Mouse (Mus musculus): Measurements from ENCODE around the gene Traf3ip1.

Traf3ip1 gene

DNA sequence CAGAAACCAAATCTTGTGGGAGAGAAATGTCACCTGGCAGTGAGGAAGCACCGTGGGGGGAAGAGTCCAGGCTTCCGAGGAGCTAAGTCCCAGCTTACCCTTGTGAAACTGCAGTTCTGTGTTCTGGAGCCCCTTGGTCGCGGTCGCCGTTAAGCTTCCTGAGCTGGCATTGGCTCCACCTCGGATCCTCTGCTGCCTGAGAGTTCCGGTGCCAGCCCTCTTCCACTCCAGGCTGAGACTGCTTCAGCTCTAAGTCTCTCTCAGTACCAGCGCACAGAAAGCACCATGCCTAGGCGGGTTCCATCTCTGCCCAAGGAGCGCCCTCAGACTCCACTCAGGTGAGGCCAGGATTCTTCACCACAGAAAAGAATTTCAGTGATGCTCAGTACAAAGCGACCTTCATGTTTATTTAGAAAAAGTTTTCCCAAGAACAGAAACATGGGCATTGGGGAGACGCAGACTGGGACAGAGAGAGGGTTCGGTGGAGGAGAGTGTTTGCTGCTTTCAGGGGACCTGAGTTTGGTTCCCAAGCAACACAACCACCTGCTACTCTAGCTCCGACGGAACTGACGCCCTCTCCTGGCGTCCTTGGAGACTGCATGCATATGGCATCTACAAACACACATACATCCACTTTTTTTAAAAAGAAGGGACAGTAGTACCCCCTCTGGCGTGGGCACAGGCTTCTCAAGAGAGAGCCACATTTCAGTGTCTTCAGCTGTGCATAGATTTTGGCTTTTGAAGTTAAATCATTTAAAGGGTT is 39.7 kb downstream of the Traf3ip1 start:
- no peak for DNase-seq (ENCODE audit: low spot score)

DNA sequence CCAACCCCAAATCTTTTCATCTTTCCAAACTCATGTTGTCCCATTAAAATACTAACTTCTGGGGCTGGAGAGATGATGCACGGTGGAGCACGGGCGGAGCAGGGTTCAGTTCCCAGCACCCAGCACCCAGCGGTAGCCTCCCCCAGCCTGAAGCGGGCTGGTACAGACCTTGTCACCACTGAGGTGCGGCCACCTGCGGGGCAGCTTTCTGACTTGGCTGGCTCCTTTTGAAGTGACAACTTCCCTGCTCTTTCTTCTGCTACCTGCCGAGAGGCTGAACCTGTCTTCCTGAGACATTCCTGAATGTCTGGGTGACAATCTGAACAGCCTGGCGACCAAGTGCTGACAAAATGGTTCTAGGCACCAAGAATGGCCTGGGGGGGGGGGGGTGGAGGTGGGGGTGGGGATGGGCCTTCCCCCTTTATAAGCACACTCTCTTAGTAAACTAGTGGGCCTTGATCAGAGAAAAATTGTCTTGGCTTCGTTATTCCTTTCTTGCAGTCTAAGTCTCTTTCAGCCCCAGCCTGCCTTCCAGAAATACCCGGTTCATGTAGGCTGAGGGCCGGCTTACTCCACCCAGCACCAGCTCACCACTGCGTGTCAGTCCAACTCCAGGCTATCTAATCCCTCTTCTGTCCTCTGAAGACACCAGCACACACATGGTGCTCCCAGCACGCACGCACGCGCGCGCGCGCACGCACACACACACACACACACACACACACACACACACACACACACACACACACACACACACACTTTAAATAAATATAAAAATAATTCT is 43.5 kb downstream of the Traf3ip1 start:
- no peak for DNase-seq (ENCODE audit: low spot score)

DNA sequence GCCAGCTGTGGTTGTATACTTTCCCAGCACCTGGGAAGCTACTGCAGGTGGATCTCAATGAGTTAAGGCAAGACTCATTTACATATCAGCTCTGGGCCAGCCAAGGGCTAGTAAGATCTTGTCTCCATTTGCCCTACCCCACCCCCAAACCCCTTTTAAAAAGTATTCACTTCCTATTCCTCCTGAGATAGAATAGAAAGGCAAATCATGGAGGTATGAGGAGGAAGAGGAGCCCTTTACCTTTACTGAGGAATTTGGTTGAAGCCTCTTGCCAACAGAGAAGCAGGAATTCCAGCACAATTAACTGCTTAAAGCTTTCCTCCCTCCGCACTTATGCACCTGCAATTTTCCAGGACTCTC is 44.1 kb downstream of the Traf3ip1 start:
- no peak for DNase-seq (ENCODE audit: low spot score)

DNA sequence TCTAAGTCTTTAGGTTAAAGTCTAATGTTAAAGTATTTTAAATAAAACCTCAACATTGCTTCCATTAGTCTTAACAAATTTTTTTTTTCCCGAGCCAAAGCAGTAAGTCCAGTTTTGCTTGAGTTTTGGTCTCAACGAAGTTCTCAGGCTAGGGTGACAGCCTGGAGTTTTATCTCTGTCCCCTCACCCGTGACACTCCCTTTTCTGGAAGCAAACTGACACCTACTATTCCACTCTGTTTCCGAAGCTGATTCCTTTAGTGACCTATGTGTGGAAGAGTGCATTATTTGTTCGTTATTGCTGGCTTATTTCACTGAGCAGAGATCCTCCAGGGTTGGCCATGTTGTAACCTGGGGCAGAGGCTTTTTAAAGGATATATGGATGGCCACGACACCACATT is 44.8 kb downstream of the Traf3ip1 start:
- no peak for DNase-seq (ENCODE audit: low spot score)

- DNase-seq (ENCODE audit: low spot score) = no peak
These were observed 45.3 kb downstream of the Traf3ip1 start for GRCm38 (mm10) chr1:91539704-91540270.

DNA sequence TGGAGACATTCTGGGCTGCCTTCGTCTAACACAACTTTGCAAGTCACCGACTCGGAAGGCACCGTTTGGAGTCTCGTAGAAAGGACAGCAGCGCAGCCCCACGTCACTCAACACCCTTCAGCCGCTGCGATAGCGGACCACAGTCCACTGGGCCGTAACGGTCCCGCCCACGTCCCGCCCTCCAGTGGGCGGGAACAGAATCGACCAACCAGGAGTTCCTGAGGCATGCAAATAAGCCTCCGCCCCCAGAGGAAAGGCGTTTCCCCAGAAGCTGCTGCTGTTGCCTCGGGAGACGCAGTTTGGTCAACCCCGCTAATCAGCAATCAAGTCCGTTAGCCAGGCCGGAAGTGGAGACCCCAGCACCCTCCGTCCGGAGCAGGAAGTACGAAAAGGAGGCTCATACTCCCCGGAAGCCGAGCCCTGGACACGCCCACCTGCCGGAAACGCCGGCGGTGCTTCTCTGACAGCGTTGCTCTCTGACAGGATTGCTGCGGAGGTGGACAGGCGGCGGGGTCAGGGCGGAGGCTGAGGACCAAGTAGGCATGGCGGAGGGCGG is 45.9 kb downstream of the Traf3ip1 start, which contains the start of gene Asb1:
Asb1 (plus strand) TSS at position 274 of the 556 bp plus-strand sequence.
- peak; percentile 99 for DNase-seq (ENCODE audit: low spot score)

GRCm38 (mm10) chr1:91541042-91541592 is 46.7 kb downstream of the Traf3ip1 start:
- DNase-seq (ENCODE audit: low spot score) = no peak

DNA sequence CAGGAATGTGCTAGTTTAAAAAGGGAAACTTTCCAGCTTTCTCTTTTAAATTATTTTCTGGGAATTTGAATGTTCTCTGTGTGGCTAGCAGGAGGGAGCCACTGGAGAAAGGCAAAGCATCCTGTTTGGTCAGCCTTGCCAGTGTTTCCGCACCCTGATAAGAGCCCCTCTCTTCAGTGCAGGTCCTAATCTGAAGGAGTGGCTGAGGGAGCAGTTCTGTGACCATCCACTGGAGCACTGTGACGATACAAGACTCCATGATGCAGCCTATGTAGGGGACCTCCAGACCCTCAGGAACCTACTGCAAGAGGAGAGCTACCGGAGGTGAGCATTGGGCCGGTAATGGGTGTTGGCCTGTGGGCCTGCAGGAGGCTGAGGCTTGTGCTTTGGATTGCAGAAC is 49.5 kb downstream of the Traf3ip1 start:
- no peak for DNase-seq (ENCODE audit: low spot score)

GRCm38 (mm10) chr1:91545226-91545625 is 50.8 kb downstream of the Traf3ip1 start:
- no peak for DNase-seq (ENCODE audit: low spot score)

DNA sequence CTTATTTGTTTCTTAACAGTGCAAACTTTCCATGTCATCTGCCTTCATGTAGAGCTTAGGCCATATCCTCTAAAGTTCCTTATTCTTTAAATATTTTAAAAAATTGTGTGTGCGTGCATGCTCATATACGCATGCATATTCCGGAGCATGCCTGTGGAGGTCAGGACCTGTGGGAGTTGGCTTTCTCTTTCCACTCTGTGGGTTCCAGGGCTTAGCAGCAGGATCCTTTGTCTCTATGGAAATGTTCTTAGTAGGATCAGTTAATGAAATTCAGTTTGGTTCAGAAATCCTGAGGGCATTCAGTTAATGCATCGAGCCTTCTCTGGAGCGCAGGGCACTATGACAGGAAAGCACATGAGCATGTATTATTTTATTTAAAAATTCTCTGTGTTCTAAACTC is 53.1 kb downstream of the Traf3ip1 start:
- peak; percentile 43 for DNase-seq (ENCODE audit: low spot score)

- DNase-seq (ENCODE audit: low spot score) = no peak
These were observed 54.6 kb downstream of the Traf3ip1 start for GRCm38 (mm10) chr1:91549073-91549472.

DNA sequence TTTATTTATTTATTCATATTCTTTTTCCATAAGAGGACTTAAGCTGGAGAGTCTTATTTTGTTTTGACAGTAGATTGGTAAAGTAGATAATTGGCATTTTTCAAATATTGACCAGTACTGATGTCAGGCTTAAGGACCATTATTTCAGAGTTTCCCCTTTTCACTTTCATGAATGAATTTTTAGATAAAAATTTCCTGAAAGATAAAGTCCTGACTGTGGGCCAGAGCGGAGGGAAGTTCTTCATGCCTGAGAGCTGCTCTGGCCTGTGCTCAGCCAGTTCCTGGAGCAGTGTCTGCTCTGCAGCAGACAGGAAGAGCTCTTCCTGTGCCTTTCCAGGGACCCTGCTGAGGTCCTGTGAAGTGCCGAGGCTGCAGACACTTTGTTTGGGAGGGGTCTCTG is 62.7 kb downstream of the Traf3ip1 start:
- DNase-seq (ENCODE audit: low spot score) = no peak

- DNase-seq (ENCODE audit: low spot score) = no peak
These were observed 66.8 kb downstream of the Traf3ip1 start for GRCm38 (mm10) chr1:91561226-91561625.

DNA sequence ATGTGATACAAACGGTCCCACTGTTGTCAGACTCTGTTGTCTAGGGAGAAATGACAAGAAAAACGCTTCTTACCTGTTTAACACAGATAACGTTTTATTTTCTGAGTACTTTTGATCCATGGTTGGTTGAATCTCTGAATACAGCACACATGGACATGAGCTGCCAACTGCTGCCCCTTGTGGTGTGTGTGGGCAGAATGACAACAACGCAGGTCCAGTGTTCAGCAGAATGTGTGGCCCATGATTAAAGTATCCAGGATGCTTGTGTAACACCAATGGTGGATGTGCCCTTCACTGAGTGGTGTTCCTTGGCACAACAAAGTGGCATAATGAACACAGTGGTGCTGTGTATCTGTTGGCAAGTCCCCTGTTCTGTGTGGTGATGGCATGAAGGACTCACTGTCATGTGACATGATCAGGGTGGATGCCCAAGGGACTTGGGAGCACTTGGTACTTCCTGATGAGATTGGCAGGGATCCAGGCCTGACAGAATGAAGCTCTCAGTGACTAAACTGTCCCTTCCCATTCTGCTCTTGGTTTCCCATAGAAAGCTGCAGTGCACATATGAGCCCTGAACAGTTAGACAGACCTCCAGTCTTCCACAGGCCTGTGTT is 68.6 kb downstream of the Traf3ip1 start:
- DNase-seq (ENCODE audit: low spot score) = no peak

DNA sequence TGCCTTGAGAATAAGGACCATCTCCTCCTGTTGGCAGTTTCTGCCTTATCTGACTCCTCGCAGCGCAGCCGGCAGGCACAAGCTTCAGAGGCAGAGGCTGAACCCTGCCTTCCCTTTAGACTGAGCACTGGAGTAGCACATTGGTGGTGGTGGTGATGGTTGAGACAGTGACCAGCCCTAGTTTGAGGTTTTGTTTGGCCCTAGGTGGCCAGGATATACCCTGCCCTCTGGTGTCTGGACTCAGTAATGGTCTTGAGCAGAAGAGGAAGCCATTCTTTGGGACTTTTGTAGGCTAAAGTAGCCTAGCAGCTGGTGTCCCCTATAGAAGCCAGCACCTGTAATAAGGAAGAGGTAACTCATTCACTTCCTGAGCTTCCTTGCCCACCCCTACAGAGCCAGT is 69.6 kb downstream of the Traf3ip1 start:
- DNase-seq (ENCODE audit: low spot score) = no peak

GRCm38 (mm10) chr1:91564598-91564997 is 70.2 kb downstream of the Traf3ip1 start:
- DNase-seq (ENCODE audit: low spot score) = no peak

GRCm38 (mm10) chr1:91567269-91567668 is 72.8 kb downstream of the Traf3ip1 start:
- DNase-seq (ENCODE audit: low spot score) = no peak

DNA sequence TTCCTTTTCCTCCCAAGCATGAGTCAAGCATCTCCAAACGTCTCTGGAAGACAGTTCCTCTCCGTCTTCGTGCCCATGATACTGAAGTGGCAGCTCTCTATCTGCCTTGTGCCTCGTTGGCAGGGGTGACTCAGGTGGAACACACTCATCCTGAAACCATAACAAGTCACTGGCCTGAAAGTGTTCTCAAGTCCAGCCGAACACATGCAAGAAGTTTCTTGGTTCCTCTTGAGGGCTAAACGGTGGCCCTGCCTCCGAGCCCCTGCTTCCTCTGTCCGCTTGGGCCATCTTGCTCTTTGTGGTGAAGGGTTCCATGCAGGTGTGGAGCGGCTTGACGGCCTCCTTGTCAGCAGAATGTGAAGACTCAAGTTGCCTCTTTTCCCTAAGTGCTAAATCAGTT is 78.0 kb downstream of the Traf3ip1 start:
- DNase-seq (ENCODE audit: low spot score) = no peak

DNA sequence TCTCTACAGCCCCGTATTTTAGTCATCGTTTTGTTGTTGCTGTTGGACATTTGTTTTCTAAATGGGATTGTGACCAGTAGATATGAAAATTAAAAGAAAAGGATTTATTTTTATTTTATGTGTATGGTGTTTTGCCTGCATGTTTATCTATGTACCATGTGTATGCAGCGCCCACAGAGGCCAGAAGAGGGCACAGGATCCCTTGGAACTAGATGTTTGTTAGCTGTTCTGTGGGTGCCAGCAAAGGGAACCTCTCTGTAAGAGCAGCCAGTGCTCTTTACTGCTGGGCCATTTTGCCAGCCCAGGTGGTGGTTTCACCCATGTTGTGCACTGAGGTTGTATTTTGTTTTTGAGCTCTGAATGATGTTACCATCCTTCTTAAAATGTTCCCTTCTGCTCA is 79.8 kb downstream of the Traf3ip1 start:
- DNase-seq (ENCODE audit: low spot score) = peak; percentile 69

GRCm38 (mm10) chr1:91577883-91578517 is 83.6 kb downstream of the Traf3ip1 start:
- DNase-seq (ENCODE audit: low spot score) = no peak
